In the genomic region with DNA sequence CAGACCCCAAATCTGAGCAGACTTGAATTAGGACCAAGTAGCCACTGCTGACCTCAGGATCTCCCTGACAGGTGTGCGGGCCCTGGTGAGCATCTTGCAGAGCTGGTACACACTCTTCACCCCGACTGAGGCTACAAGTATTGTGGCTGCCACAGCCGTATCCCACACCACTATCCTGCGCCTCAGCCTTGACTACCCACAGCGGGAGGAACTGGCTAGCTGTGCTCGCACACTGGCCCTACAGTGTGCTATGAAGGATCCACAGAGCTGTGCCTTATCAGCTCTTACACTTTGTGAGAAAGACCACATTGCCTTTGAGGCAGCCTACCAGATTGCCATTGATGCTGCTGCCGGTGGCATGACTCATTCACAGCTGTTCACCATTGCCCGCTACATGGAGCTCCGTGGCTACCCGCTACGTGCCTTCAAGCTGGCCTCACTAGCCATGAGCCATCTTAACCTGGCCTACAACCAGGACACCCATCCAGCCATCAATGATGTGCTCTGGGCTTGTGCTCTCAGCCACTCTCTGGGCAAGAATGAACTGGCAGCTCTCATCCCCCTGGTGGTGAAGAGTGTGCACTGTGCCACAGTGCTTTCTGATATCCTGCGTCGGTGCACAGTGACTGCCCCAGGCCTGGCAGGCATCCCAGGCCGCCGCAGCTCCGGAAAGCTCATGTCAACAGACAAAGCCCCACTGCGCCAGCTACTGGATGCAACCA, we compare ENCODE assay signal across 8 mouse cellular contexts. TPM values are rescaled to one million over a fixed set of nuclear protein-coding genes. Genes with fewer than 3 reads are reported as not detected.
DNase-seq lines count a peak whose midpoint lies in the region; ATAC-seq and TF ChIP-seq lines count a peak whose summit lies in the region.

No protein-coding gene starts in this region.

- H3K27me3 ChIP-seq in C2C12 (ENCODE audit: control insufficient read depth, insufficient read depth, insufficient read length), result no peaks in the 10 kb centered on the region
- no peaks in the 10 kb centered on the region for H3K27me3 ChIP-seq in embryonic facial prominence, embryonic 15.5 days
- H3K27me3 ChIP-seq in heart, postnatal 0 days (ENCODE audit: control insufficient read depth, insufficient read depth, low read length), result no peaks in the 10 kb centered on the region
- H3K27me3 ChIP-seq in liver, embryonic 16.5 days (ENCODE audit: control insufficient read depth, insufficient read depth, low read depth, low read length), result no peaks in the 10 kb centered on the region
- no peaks in the 10 kb centered on the region for H3K27me3 ChIP-seq in neural tube, embryonic 12.5 days (replicated peaks)
- H3K27me3 ChIP-seq in testis, adult 2 months (ENCODE audit: control insufficient read depth, insufficient read depth, low read length), result no peaks in the 10 kb centered on the region

- H3K79me2 ChIP-seq in C2C12 (ENCODE audit: control insufficient read depth, insufficient read depth), result no peaks in the 10 kb centered on the region

- no peak overlapping the region for H3K9ac ChIP-seq in embryonic facial prominence, embryonic 15.5 days
- no peak overlapping the region for H3K9ac ChIP-seq in heart, postnatal 0 days (replicated peaks; ENCODE audit: low read depth, low read length)
- no peak overlapping the region for H3K9ac ChIP-seq in liver, embryonic 16.5 days (ENCODE audit: low read depth, low read length)
- H3K9ac ChIP-seq in neural tube, embryonic 12.5 days, result no peak overlapping the region

- peak; percentile 51; the same call in 1 of the 2 replicates for ATAC-seq in embryonic facial prominence, embryonic 15.5 days (ENCODE audit: insufficient number of reproducible peaks, low FRiP score, low TSS enrichment, low read depth)
- peak; percentile 89 for ATAC-seq in heart, postnatal 0 days (ENCODE audit: insufficient read depth, low read depth)
- peak; percentile 74 for ATAC-seq in liver, embryonic 16.5 days (ENCODE audit: low read depth)
- ATAC-seq in neural tube, embryonic 12.5 days (ENCODE audit: low FRiP score, low read depth), result peak; percentile 63; the same call in 1 of the 2 replicates

- H3K9me3 ChIP-seq in embryonic facial prominence, embryonic 15.5 days (replicated peaks), result no peaks in the 10 kb centered on the region
- H3K9me3 ChIP-seq in heart, postnatal 0 days (replicated peaks; ENCODE audit: control insufficient read depth, low read length), result no peaks in the 10 kb centered on the region
- no peaks in the 10 kb centered on the region for H3K9me3 ChIP-seq in liver, embryonic 16.5 days (replicated peaks; ENCODE audit: control insufficient read depth, low read length)
- no peaks in the 10 kb centered on the region for H3K9me3 ChIP-seq in neural tube, embryonic 12.5 days

- TF ChIP-seq CTCF in C2C12 (IDR thresholded peaks at IDR 0.05; ENCODE audit: control insufficient read depth, insufficient read depth, insufficient read length), result peak; percentile 59
- peak; percentile 82 for TF ChIP-seq CTCF in heart, postnatal 0 days (IDR thresholded peaks at IDR 0.05; ENCODE audit: low read depth)
- TF ChIP-seq CTCF in testis, adult 2 months (IDR thresholded peaks at IDR 0.05; ENCODE audit: control insufficient read depth, insufficient read depth, insufficient replicate concordance, low read depth, low read length), result peak; percentile 70; the same call in 1 of the 2 replicates

- no peak for TF ChIP-seq EP300 in heart, postnatal 0 days (IDR thresholded peaks at IDR 0.05; ENCODE audit: low read depth)

- 0 out of 2 replicates have a peak, but pooled peaks cover 5% of the 10 kb centered on the region for H3K4me1 ChIP-seq in embryonic facial prominence, embryonic 15.5 days
- no peaks in the 10 kb centered on the region for H3K4me1 ChIP-seq in heart, postnatal 0 days (ENCODE audit: control insufficient read depth, insufficient read depth)
- peaks cover 7% of the 10 kb centered on the region for H3K4me1 ChIP-seq in liver, embryonic 16.5 days (ENCODE audit: control insufficient read depth, low read depth, low read length)
- no peaks in the 10 kb centered on the region for H3K4me1 ChIP-seq in neural tube, embryonic 12.5 days
- no peaks in the 10 kb centered on the region for H3K4me1 ChIP-seq in testis, adult 2 months (ENCODE audit: control insufficient read depth, insufficient read depth, low read length)

- no peak overlapping the region for H3ac ChIP-seq in C2C12 (ENCODE audit: control insufficient read depth, insufficient read length, low read depth)

- no peak overlapping the region for H3K4me2 ChIP-seq in embryonic facial prominence, embryonic 15.5 days (replicated peaks)
- no peak overlapping the region for H3K4me2 ChIP-seq in heart, postnatal 0 days (ENCODE audit: low read depth, low read length)
- no peak overlapping the region for H3K4me2 ChIP-seq in liver, embryonic 16.5 days (ENCODE audit: low read depth, low read length)
- H3K4me2 ChIP-seq in neural tube, embryonic 12.5 days (replicated peaks), result no peak overlapping the region

- H3K4me3 ChIP-seq in C2C12 (ENCODE audit: insufficient read depth, poor library complexity, severe bottlenecking), result no peak overlapping the region
- H3K4me3 ChIP-seq in embryonic facial prominence, embryonic 15.5 days (replicated peaks), result no peak overlapping the region
- H3K4me3 ChIP-seq in heart, postnatal 0 days (ENCODE audit: low read depth, low read length), result no peak overlapping the region
- H3K4me3 ChIP-seq in liver, embryonic 16.5 days (ENCODE audit: low read depth, low read length), result no peak overlapping the region
- no peak overlapping the region for H3K4me3 ChIP-seq in neural tube, embryonic 12.5 days
- no peak overlapping the region for H3K4me3 ChIP-seq in testis, adult 2 months (ENCODE audit: control insufficient read depth, low read depth, low read length)

- no peak overlapping the region for H3K27ac ChIP-seq in embryonic facial prominence, embryonic 15.5 days (replicated peaks)
- no peak overlapping the region for H3K27ac ChIP-seq in heart, postnatal 0 days (ENCODE audit: low read depth)
- no peak overlapping the region for H3K27ac ChIP-seq in liver, embryonic 16.5 days (ENCODE audit: low read length)
- no peak overlapping the region for H3K27ac ChIP-seq in neural tube, embryonic 12.5 days
- no peak overlapping the region for H3K27ac ChIP-seq in testis, adult 2 months (ENCODE audit: control insufficient read depth, insufficient read depth, low read depth, low read length)

- TF ChIP-seq POLR2A in testis, adult 2 months (IDR thresholded peaks at IDR 0.05; ENCODE audit: control insufficient read depth, low read depth, low read length), result no peak

- no peaks in the 10 kb centered on the region for H3K79me3 ChIP-seq in C2C12 (ENCODE audit: low read depth)

- 59% methylated on average over 17 of the region's 17 CpGs for WGBS in embryonic facial prominence, embryonic 15.5 days
- 46% methylated on average over 17 of the region's 17 CpGs for WGBS in heart, postnatal 0 days
- WGBS in liver, embryonic 16.5 days (ENCODE audit: insufficient replicate concordance), result 55% methylated on average over 17 of the region's 17 CpGs
- WGBS in neural tube, embryonic 12.5 days, result 65% methylated on average over 17 of the region's 17 CpGs

- no peaks in the 10 kb centered on the region for H3K36me3 ChIP-seq in C2C12 (ENCODE audit: control insufficient read depth, insufficient read depth)
- peaks cover 11% of the 10 kb centered on the region; the same call in 1 of the 2 replicates for H3K36me3 ChIP-seq in embryonic facial prominence, embryonic 15.5 days
- peaks cover 16% of the 10 kb centered on the region for H3K36me3 ChIP-seq in heart, postnatal 0 days (replicated peaks; ENCODE audit: control insufficient read depth, insufficient read depth, low read length)
- peaks cover 20% of the 10 kb centered on the region for H3K36me3 ChIP-seq in liver, embryonic 16.5 days (ENCODE audit: control insufficient read depth, insufficient read depth)
- peaks cover 46% of the 10 kb centered on the region for H3K36me3 ChIP-seq in neural tube, embryonic 12.5 days
- H3K36me3 ChIP-seq in testis, adult 2 months (ENCODE audit: control insufficient read depth, insufficient read depth, low read length), result no peaks in the 10 kb centered on the region

- DNase-seq in adrenal gland, postnatal 36 days, result peak; percentile 87 to 90
- DNase-seq in heart, postnatal 0 days (ENCODE audit: low spot score), result peak; percentile 77
- DNase-seq in kidney, postnatal 36 days, result peak; percentile 82 to 90

RNA-seq across cellular contexts. Expression of gene Urod, which starts 7.7 kb away (rescaled TPM):
- polyA plus RNA-seq in C2C12 (2012; fragmentation: generic; extraction: Trizol), result 50.7 TPM
- total RNA-seq in adrenal gland, postnatal 36 days (2021), result 100 to 1,000 TPM in 1 of 2 experiments, 10 to 100 TPM in 1; 97.9 to 126 TPM
- 87.8 and 97.3 TPM in 2 replicates for polyA plus RNA-seq in embryonic facial prominence, embryonic 15.5 days (2015; fragmentation: Nextera tagmentation; extraction: Ambion mirVana)
- 103 and 124 TPM in 2 replicates for total RNA-seq in heart, postnatal 0 days (2014; rRNA removed; ENCODE audit: low replicate concordance)
- polyA plus RNA-seq in heart, postnatal 0 days (2015; fragmentation: Nextera tagmentation; extraction: Ambion mirVana), result 107 and 110 TPM in 2 replicates
- 518 and 567 TPM in 2 replicates for polyA plus RNA-seq in liver, embryonic 16.5 days (2015; fragmentation: Nextera tagmentation; extraction: Ambion mirVana)
- polyA plus RNA-seq in neural tube, embryonic 12.5 days (2016; fragmentation: Nextera tagmentation; extraction: Ambion mirVana), result 84.7 and 93.0 TPM in 2 replicates
- 16.5 and 16.8 TPM in 2 replicates for polyA plus RNA-seq in testis, adult 2 months (2012; rRNA removed)

RNA-seq across cellular contexts. Expression of gene Hectd3, which starts 8.6 kb away (rescaled TPM):
- 13.3 TPM for polyA plus RNA-seq in C2C12 (2012; fragmentation: generic; extraction: Trizol)
- total RNA-seq in adrenal gland, postnatal 36 days (2021), result 10 to 100 TPM; 22.5 to 26.9 TPM
- polyA plus RNA-seq in embryonic facial prominence, embryonic 15.5 days (2015; fragmentation: Nextera tagmentation; extraction: Ambion mirVana), result 13.9 and 14.2 TPM in 2 replicates
- 14.4 and 19.2 TPM in 2 replicates for total RNA-seq in heart, postnatal 0 days (2014; rRNA removed; ENCODE audit: low replicate concordance)
- 5.3 and 5.6 TPM in 2 replicates for polyA plus RNA-seq in heart, postnatal 0 days (2015; fragmentation: Nextera tagmentation; extraction: Ambion mirVana)
- 6.1 and 6.5 TPM in 2 replicates for polyA plus RNA-seq in liver, embryonic 16.5 days (2015; fragmentation: Nextera tagmentation; extraction: Ambion mirVana)
- 23.8 and 24.0 TPM in 2 replicates for polyA plus RNA-seq in neural tube, embryonic 12.5 days (2016; fragmentation: Nextera tagmentation; extraction: Ambion mirVana)
- 10.7 and 10.9 TPM in 2 replicates for polyA plus RNA-seq in testis, adult 2 months (2012; rRNA removed)

RNA-seq across cellular contexts. Expression of gene Eif2b3, which starts 32.6 kb away (rescaled TPM):
- polyA plus RNA-seq in C2C12 (2012; fragmentation: generic; extraction: Trizol), result 41.6 TPM
- 10 to 100 TPM; 29.0 to 33.6 TPM for total RNA-seq in adrenal gland, postnatal 36 days (2021)
- polyA plus RNA-seq in embryonic facial prominence, embryonic 15.5 days (2015; fragmentation: Nextera tagmentation; extraction: Ambion mirVana), result 40.4 and 41.3 TPM in 2 replicates
- total RNA-seq in heart, postnatal 0 days (2014; rRNA removed; ENCODE audit: low replicate concordance), result 10.7 and 14.0 TPM in 2 replicates
- polyA plus RNA-seq in heart, postnatal 0 days (2015; fragmentation: Nextera tagmentation; extraction: Ambion mirVana), result 25.7 and 27.5 TPM in 2 replicates
- polyA plus RNA-seq in liver, embryonic 16.5 days (2015; fragmentation: Nextera tagmentation; extraction: Ambion mirVana), result 20.3 and 20.8 TPM in 2 replicates
- polyA plus RNA-seq in neural tube, embryonic 12.5 days (2016; fragmentation: Nextera tagmentation; extraction: Ambion mirVana), result 45.4 and 48.6 TPM in 2 replicates
- 5.4 and 6.3 TPM in 2 replicates for polyA plus RNA-seq in testis, adult 2 months (2012; rRNA removed)
